Mouse (Mus musculus): ENCODE measurements around the gene Trak1. TPM values are rescaled to one million over a fixed set of nuclear protein-coding genes. Genes with fewer than 3 reads are reported as not detected.

The Trak1 gene
- 28.4 and 28.9 TPM in 2 replicates for polyA plus RNA-seq (2015; fragmentation: Nextera tagmentation; extraction: Ambion mirVana)

- Histone ChIP-seq H3K4me2 (replicated peaks) (peak within 1 kb of the TSS; percentile 97), H3K27ac (replicated peaks) (peak within 1 kb of the TSS; percentile 55; the same call in 1 of the 2 replicates), H3K4me1 (peaks cover 40% of the 10 kb centered on the region)
Measured at GRCm38 (mm10) chr9:121297171-121298064, at the start of gene Trak1. Gene Trak1, plus strand, starts transcription at chr9:121297502.

GRCm38 (mm10) chr9:121247956-121248775 is 49.1 kb upstream of the Trak1 start:
- ATAC-seq (ENCODE audit: insufficient number of reproducible peaks, low FRiP score, low TSS enrichment, low read depth): no peak
- H3K9ac ChIP-seq: no peak overlapping the region
- H3K36me3 ChIP-seq: no peaks in the 10 kb centered on the region
- H3K4me2 ChIP-seq (replicated peaks): no peak overlapping the region
- H3K27me3 ChIP-seq: no peaks in the 10 kb centered on the region
- WGBS: 61% methylated on average over 12 of the region's 12 CpGs
- H3K9me3 ChIP-seq (replicated peaks): no peaks in the 10 kb centered on the region
- no peak overlapping the region for H3K27ac ChIP-seq (replicated peaks)
- H3K4me3 ChIP-seq (replicated peaks): no peak overlapping the region
- no peaks in the 10 kb centered on the region for H3K4me1 ChIP-seq

More at GRCm38 (mm10) chr9:121297171-121298064, at the start of gene Trak1:
- peak within 1 kb of the TSS; percentile 85 for H3K9ac ChIP-seq
- WGBS: under 1% methylated on average over 65 of the region's 116 CpGs
- 0 out of 2 replicates have a peak, but pooled peaks cover 4% of the 10 kb centered on the region for H3K27me3 ChIP-seq
- peak; percentile 86 for ATAC-seq (ENCODE audit: insufficient number of reproducible peaks, low FRiP score, low TSS enrichment, low read depth)
- H3K4me3 ChIP-seq (replicated peaks): peak within 1 kb of the TSS; percentile 86
- no peaks in the 10 kb centered on the region for H3K9me3 ChIP-seq (replicated peaks)
- H3K36me3 ChIP-seq: no peaks in the 10 kb centered on the region

GRCm38 (mm10) chr9:121249805-121250204 is 47.5 kb upstream of the Trak1 start:
- no peak overlapping the region for H3K4me2 ChIP-seq (replicated peaks)
- H3K4me1 ChIP-seq: no peaks in the 10 kb centered on the region
- no peak overlapping the region for H3K9ac ChIP-seq
- no peaks in the 10 kb centered on the region for H3K36me3 ChIP-seq
- H3K27me3 ChIP-seq: no peaks in the 10 kb centered on the region
- no peak overlapping the region for H3K27ac ChIP-seq (replicated peaks)
- H3K9me3 ChIP-seq (replicated peaks): no peaks in the 10 kb centered on the region
- H3K4me3 ChIP-seq (replicated peaks): no peak overlapping the region
- WGBS: 34% methylated on average over 14 of the region's 14 CpGs
- no peak for ATAC-seq (ENCODE audit: insufficient number of reproducible peaks, low FRiP score, low TSS enrichment, low read depth)

GRCm38 (mm10) chr9:121250854-121251253 is 46.4 kb upstream of the Trak1 start:
- H3K4me3 ChIP-seq (replicated peaks): no peak overlapping the region
- H3K4me2 ChIP-seq (replicated peaks): no peak overlapping the region
- no peaks in the 10 kb centered on the region for H3K36me3 ChIP-seq
- H3K9ac ChIP-seq: no peak overlapping the region
- WGBS: 90% methylated on average over 11 of the region's 11 CpGs
- no peak overlapping the region for H3K27ac ChIP-seq (replicated peaks)
- H3K4me1 ChIP-seq: no peaks in the 10 kb centered on the region
- H3K9me3 ChIP-seq (replicated peaks): no peaks in the 10 kb centered on the region
- H3K27me3 ChIP-seq: no peaks in the 10 kb centered on the region
- ATAC-seq (ENCODE audit: insufficient number of reproducible peaks, low FRiP score, low TSS enrichment, low read depth): no peak

- H3K4me3 ChIP-seq (replicated peaks): no peak overlapping the region
- 0 out of 2 replicates have a peak, but pooled peaks cover 4% of the 10 kb centered on the region for H3K36me3 ChIP-seq
- H3K9ac ChIP-seq: no peak overlapping the region
- H3K4me2 ChIP-seq (replicated peaks): no peak overlapping the region
- no peaks in the 10 kb centered on the region for H3K4me1 ChIP-seq
- H3K27me3 ChIP-seq: no peaks in the 10 kb centered on the region
- 61% methylated on average over 2 of the region's 2 CpGs for WGBS
- no peaks in the 10 kb centered on the region for H3K9me3 ChIP-seq (replicated peaks)
- no peak for ATAC-seq (ENCODE audit: insufficient number of reproducible peaks, low FRiP score, low TSS enrichment, low read depth)
- H3K27ac ChIP-seq (replicated peaks): no peak overlapping the region
Measured at GRCm38 (mm10) chr9:121253983-121254382, 43.3 kb upstream of the Trak1 start.

GRCm38 (mm10) chr9:121254761-121255160 is 42.5 kb upstream of the Trak1 start:
- 93% methylated on average over 13 of the region's 13 CpGs for WGBS
- H3K4me1 ChIP-seq: no peaks in the 10 kb centered on the region
- H3K4me2 ChIP-seq (replicated peaks): no peak overlapping the region
- no peaks in the 10 kb centered on the region for H3K9me3 ChIP-seq (replicated peaks)
- 0 out of 2 replicates have a peak, but pooled peaks cover 4% of the 10 kb centered on the region for H3K36me3 ChIP-seq
- no peak overlapping the region for H3K9ac ChIP-seq
- no peaks in the 10 kb centered on the region for H3K27me3 ChIP-seq
- ATAC-seq (ENCODE audit: insufficient number of reproducible peaks, low FRiP score, low TSS enrichment, low read depth): no peak
- H3K27ac ChIP-seq (replicated peaks): no peak overlapping the region
- no peak overlapping the region for H3K4me3 ChIP-seq (replicated peaks)

GRCm38 (mm10) chr9:121257106-121257505 is 40.2 kb upstream of the Trak1 start:
- Histone ChIP-seq H3K9me3 (replicated peaks) (no peaks in the 10 kb centered on the region), H3K27ac (replicated peaks) (no peak overlapping the region), H3K4me2 (replicated peaks) (no peak overlapping the region), H3K4me3 (replicated peaks) (no peak overlapping the region), H3K9ac (no peak overlapping the region), H3K36me3 (peaks cover 12% of the 10 kb centered on the region; the same call in 1 of the 2 replicates), H3K4me1 (no peaks in the 10 kb centered on the region), H3K27me3 (no peaks in the 10 kb centered on the region)
- 81% methylated on average over 9 of the region's 9 CpGs for WGBS
- no peak for ATAC-seq (ENCODE audit: insufficient number of reproducible peaks, low FRiP score, low TSS enrichment, low read depth)

- Histone ChIP-seq H3K27me3 (no peaks in the 10 kb centered on the region), H3K4me2 (replicated peaks) (no peak overlapping the region), H3K27ac (replicated peaks) (no peak overlapping the region), H3K9ac (no peak overlapping the region), H3K9me3 (replicated peaks) (no peaks in the 10 kb centered on the region), H3K36me3 (peaks cover 8% of the 10 kb centered on the region; the same call in 1 of the 2 replicates), H3K4me1 (no peaks in the 10 kb centered on the region), H3K4me3 (replicated peaks) (no peak overlapping the region)
- ATAC-seq (ENCODE audit: insufficient number of reproducible peaks, low FRiP score, low TSS enrichment, low read depth): no peak
- 56% methylated on average over 10 of the region's 10 CpGs for WGBS
Measured at GRCm38 (mm10) chr9:121265307-121265706, 32.0 kb upstream of the Trak1 start.

GRCm38 (mm10) chr9:121271149-121271548 is 26.2 kb upstream of the Trak1 start:
- Histone ChIP-seq H3K36me3 (no peaks in the 10 kb centered on the region), H3K9ac (no peak overlapping the region), H3K4me3 (replicated peaks) (no peak overlapping the region), H3K4me1 (no peaks in the 10 kb centered on the region), H3K4me2 (replicated peaks) (no peak overlapping the region), H3K27ac (replicated peaks) (no peak overlapping the region), H3K9me3 (replicated peaks) (no peaks in the 10 kb centered on the region), H3K27me3 (no peaks in the 10 kb centered on the region)
- ATAC-seq (ENCODE audit: insufficient number of reproducible peaks, low FRiP score, low TSS enrichment, low read depth): no peak
- 81% methylated on average over 1 of the region's 1 CpGs for WGBS

- Histone ChIP-seq H3K4me1 (peaks cover 3% of the 10 kb centered on the region; the same call in 1 of the 2 replicates), H3K36me3 (no peaks in the 10 kb centered on the region), H3K4me3 (replicated peaks) (no peak overlapping the region), H3K27me3 (no peaks in the 10 kb centered on the region), H3K27ac (replicated peaks) (no peak overlapping the region), H3K9me3 (replicated peaks) (no peaks in the 10 kb centered on the region), H3K9ac (no peak overlapping the region), H3K4me2 (replicated peaks) (no peak overlapping the region)
- no peak for ATAC-seq (ENCODE audit: insufficient number of reproducible peaks, low FRiP score, low TSS enrichment, low read depth)
- 49% methylated on average over 4 of the region's 4 CpGs for WGBS
Measured at GRCm38 (mm10) chr9:121271561-121271960, 25.7 kb upstream of the Trak1 start.

- no peaks in the 10 kb centered on the region for H3K27me3 ChIP-seq
- peak overlapping the region; percentile 90 for H3K4me2 ChIP-seq (replicated peaks)
- peaks cover 17% of the 10 kb centered on the region for H3K4me1 ChIP-seq
- no peak overlapping the region for H3K27ac ChIP-seq (replicated peaks)
- peak overlapping the region; percentile 83 for H3K4me3 ChIP-seq (replicated peaks)
- no peaks in the 10 kb centered on the region for H3K9me3 ChIP-seq (replicated peaks)
- no peak for ATAC-seq (ENCODE audit: insufficient number of reproducible peaks, low FRiP score, low TSS enrichment, low read depth)
- WGBS: 12% methylated on average over 15 of the region's 15 CpGs
- no peaks in the 10 kb centered on the region for H3K36me3 ChIP-seq
- peak overlapping the region; percentile 54; the same call in 1 of the 2 replicates for H3K9ac ChIP-seq
Measured at GRCm38 (mm10) chr9:121276745-121277117, 20.6 kb upstream of the Trak1 start.

Measured in embryonic facial prominence, embryonic 15.5 days (tissue).